Mouse (Mus musculus) midbrain, embryonic 14.5 days (tissue): Measurements from ENCODE around the gene Morn1. TPM values are rescaled to one million over a fixed set of nuclear protein-coding genes. Genes with fewer than 3 reads are reported as not detected.

Experiments used
- ATAC-seq: fragments of 200-750 bp; cut with Nextera tagmentation; 2 replicates; pipeline ENCODE4 v1.8.0; 2017; ENCODE audit warnings: moderate number of reproducible peaks, moderate library complexity; ENCODE audit not compliant: low FRiP score, low TSS enrichment
- DNase-seq: peaks from one replicate; pipeline ENCODE4 v3.0.0-alpha.2; 2015
- H3K27ac ChIP-seq: fragments of 300-500 bp; sonication (generic); replicated peaks from 2 replicates; pipeline ENCODE4 v1.5.1; 2014; ENCODE audit warnings: mild to moderate bottlenecking, low read depth, low read length, moderate library complexity
- H3K27me3 ChIP-seq: fragments of 300-500 bp; sonication (generic); 2 replicates; pipeline ENCODE4 v1.6.1; 2014; ENCODE audit warnings: low read length, control low read depth, mixed read lengths; ENCODE audit not compliant: control insufficient read depth, insufficient read depth
- H3K36me3 ChIP-seq: fragments of 300-500 bp; sonication (generic); 2 replicates; pipeline ENCODE4 v1.6.1; 2014; ENCODE audit warnings: low read length, control low read depth; ENCODE audit not compliant: control insufficient read depth, insufficient read depth
- H3K4me1 ChIP-seq: fragments of 300-500 bp; sonication (generic); 2 replicates; pipeline ENCODE4 v1.6.1; 2014; ENCODE audit warnings: mild to moderate bottlenecking, antibody characterized with exemption, low read length, control low read depth; ENCODE audit not compliant: control insufficient read depth, insufficient read depth
- H3K4me2 ChIP-seq: fragments of 300-500 bp; sonication (generic); 2 replicates; pipeline ENCODE4 v1.6.1; 2014; ENCODE audit warnings: mild to moderate bottlenecking, low read length, moderate library complexity
- H3K4me3 ChIP-seq: fragments of 300-500 bp; sonication (generic); replicated peaks from 2 replicates; pipeline ENCODE4 v1.5.1; 2014; ENCODE audit warnings: low read depth, low read length
- H3K9ac ChIP-seq: fragments of 300-500 bp; sonication (generic); replicated peaks from 2 replicates; pipeline ENCODE4 v1.6.1; 2014; ENCODE audit warnings: mild to moderate bottlenecking, low read length, moderate library complexity
- H3K9me3 ChIP-seq: fragments of 300-500 bp; sonication (generic); 2 replicates; pipeline ENCODE4 v1.6.1; 2016; ENCODE audit warnings: low read length, control low read depth, mixed read lengths; ENCODE audit not compliant: control insufficient read depth
- WGBS: fragments of 180-500 bp; shearing (Covaris S2); extraction: QIAGEN DNeasy Blood & Tissue Kit; methylation state at CpG from one replicate; pipeline ENCODE4 v1.1.7; 2014; 5-methylcytosine and 5-hydroxymethylcytosine counted together
- polyA plus RNA-seq: library from polyadenylated mRNA; unstranded; fragments of >200 nt; fragmentation: Nextera tagmentation; extraction: Ambion mirVana; gene quantifications from 2 replicates; pipeline ENCODE4 v1.2.1, GENCODE M21; 2014

The Morn1 gene
- polyA plus RNA-seq, 1 experiment from 2014 or later, result 6.0 TPM

DNA sequence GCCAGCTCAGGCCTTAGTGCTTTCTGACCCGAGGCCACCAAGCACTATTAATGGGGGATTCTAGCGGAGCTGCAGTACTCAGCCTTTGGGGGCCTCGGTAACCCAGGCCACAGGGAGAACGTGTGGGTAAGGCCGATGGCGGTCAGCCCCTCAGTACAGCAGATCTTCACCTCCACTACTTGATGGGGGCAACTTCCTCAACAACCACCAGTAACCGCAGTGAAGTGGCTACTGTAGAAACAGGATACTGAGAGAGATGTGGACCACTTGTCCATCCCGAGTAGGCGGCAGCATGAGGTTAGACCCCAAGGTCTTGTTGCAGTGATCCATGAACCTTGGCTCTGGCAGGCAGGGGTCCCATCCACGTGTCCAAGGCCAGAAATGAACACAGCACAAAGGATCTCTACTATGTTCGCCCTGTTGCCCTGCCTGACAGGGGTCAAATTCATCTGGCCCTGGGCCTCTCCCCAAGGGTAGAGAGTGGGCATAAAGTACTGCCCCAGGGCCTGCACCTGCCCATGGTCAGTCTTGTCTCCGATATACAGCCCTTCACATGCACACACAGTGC is 64.9 kb downstream of the Morn1 start:
- Histone ChIP-seq H3K36me3 (peaks cover 20% of the 10 kb centered on the region), H3K4me3 (peak overlapping the region; percentile 41), H3K4me2 (peak overlapping the region; percentile 80), H3K4me1 (peaks cover 9% of the 10 kb centered on the region; the same call in 1 of the 2 replicates), H3K9ac (peak overlapping the region; percentile 56), H3K9me3 (no peaks in the 10 kb centered on the region), H3K27ac (0 out of 2 replicates have a peak overlapping the region, but pooled peaks have one; percentile 13), H3K27me3 (no peaks in the 10 kb centered on the region)
- 58% methylated on average over 12 of the region's 12 CpGs for WGBS
- DNase-seq (no peak), ATAC-seq (no peak; the same call in 1 of the 2 replicates)

DNA sequence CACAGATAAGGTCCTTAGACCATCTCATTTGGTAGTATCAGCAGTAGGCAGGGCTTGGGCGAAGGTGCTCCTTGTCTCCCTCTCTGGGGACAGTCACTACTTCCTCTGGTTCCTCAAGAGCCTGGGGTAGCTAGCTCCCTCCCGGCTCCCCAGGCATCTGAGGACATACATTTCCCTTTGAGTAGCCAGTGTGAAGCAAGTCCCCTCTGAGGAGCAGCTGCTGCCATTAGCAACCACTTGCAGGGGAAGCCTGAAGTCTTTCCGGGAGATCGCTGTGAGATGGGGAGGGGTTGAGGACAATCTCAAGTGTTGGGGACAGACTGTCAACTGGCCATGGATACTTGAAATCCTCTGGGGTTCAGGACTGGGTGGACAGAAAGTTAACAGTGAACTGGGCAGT is 65.5 kb downstream of the Morn1 start:
- Histone ChIP-seq H3K27ac (no peak overlapping the region), H3K9me3 (no peaks in the 10 kb centered on the region), H3K36me3 (peaks cover 25% of the 10 kb centered on the region), H3K4me2 (no peak overlapping the region), H3K4me1 (peaks cover 9% of the 10 kb centered on the region; the same call in 1 of the 2 replicates), H3K9ac (no peak overlapping the region), H3K27me3 (no peaks in the 10 kb centered on the region), H3K4me3 (no peak overlapping the region)
- DNase-seq (no peak), ATAC-seq (no peak)
- WGBS, result 86% methylated on average over 4 of the region's 4 CpGs

DNA sequence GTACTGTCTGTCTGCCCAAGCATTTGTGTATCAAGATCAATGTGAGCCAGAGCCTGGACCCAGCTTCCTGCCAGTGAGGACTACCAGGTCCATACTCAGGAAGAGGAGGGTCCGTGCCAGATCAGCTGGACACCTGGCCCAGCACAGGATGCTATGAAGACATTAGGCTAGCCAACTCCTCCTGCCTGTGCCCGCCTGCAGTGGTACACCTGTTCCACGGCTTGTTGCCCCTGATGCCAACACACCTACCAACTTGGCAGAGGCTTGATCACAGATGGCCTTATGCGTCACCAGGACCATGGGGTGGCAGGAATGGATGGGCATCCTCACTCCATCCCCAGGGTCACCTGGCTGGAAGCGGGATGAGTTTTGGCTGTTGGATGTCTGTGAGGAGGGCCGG is 66.1 kb downstream of the Morn1 start:
- peaks cover 32% of the 10 kb centered on the region for H3K36me3 ChIP-seq
- H3K27me3 ChIP-seq, result no peaks in the 10 kb centered on the region
- no peak overlapping the region for H3K4me2 ChIP-seq
- H3K4me3 ChIP-seq, result no peak overlapping the region
- DNase-seq (no peak), ATAC-seq (no peak)
- WGBS, result 92% methylated on average over 6 of the region's 6 CpGs
- H3K4me1 ChIP-seq, result peaks cover 9% of the 10 kb centered on the region; the same call in 1 of the 2 replicates
- H3K27ac ChIP-seq, result no peak overlapping the region
- no peak overlapping the region for H3K9ac ChIP-seq
- no peaks in the 10 kb centered on the region for H3K9me3 ChIP-seq

DNA sequence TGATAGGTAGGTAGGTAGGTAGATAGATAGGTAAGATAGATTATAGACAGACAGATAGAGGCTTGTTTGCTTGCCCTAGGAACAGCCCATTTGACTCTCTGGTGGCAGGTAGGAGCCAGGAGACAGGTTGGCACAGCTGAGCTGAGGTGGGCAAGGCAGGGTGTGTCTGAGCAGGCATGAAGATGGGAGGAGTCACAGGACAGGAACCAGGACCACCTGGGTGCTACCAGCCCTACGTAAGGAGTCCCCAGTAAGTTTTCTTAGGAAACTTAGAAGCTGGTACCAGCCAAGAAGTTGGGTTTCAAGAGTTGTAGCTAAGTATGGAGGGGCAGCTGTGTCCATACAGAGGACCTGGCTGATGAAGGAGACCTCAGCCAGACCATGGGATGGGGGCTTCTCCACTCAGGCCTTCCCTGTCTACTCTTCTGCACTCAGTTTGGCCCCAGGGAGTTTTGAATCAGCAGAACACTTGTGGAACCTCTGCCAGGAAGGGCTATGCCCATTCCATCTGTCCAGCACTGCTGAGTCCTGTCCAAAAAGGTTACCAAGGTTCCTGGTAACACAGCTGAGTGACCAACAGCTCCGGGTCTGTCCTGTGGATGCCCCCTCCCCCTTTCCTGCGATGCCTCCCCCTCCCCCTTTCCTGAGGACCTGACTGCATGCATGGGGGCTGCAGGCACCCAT is 67.2 kb downstream of the Morn1 start:
- DNase-seq, result no peak
- H3K9me3 ChIP-seq, result no peaks in the 10 kb centered on the region
- no peak for ATAC-seq
- peaks cover 9% of the 10 kb centered on the region; the same call in 1 of the 2 replicates for H3K4me1 ChIP-seq
- H3K27me3 ChIP-seq, result no peaks in the 10 kb centered on the region
- H3K4me2 ChIP-seq, result no peak overlapping the region
- H3K36me3 ChIP-seq, result peaks cover 42% of the 10 kb centered on the region
- WGBS, result 86% methylated on average over 3 of the region's 3 CpGs
- H3K27ac ChIP-seq, result no peak overlapping the region
- H3K9ac ChIP-seq, result no peak overlapping the region
- H3K4me3 ChIP-seq, result no peak overlapping the region

DNA sequence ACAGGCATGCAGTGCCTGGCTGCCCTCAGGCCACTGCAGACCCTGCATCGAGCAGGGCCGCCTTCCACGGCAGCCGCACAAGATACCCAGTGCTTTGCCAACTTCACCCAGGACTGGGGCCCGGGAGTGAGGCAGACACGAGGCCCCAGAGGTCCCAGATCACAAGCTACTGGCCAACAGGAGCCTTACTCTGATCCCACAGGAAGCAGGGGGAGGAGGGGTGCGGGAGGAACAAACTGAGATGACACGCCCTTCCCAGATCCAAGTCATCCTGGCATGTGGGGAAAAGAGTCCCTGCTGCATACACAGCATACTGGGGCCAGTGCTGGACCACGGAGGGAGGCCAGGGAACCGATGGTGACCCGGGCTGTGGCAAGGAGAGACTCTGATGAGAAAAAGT is 68.6 kb downstream of the Morn1 start:
- H3K36me3 ChIP-seq, result peaks cover 52% of the 10 kb centered on the region
- no peak overlapping the region for H3K27ac ChIP-seq
- H3K9ac ChIP-seq, result no peak overlapping the region
- H3K4me3 ChIP-seq, result no peak overlapping the region
- H3K27me3 ChIP-seq, result no peaks in the 10 kb centered on the region
- ATAC-seq, result no peak
- WGBS, result 79% methylated on average over 11 of the region's 11 CpGs
- H3K9me3 ChIP-seq, result no peaks in the 10 kb centered on the region
- no peak for DNase-seq
- H3K4me1 ChIP-seq, result peaks cover 9% of the 10 kb centered on the region; the same call in 1 of the 2 replicates
- H3K4me2 ChIP-seq, result no peak overlapping the region

DNA sequence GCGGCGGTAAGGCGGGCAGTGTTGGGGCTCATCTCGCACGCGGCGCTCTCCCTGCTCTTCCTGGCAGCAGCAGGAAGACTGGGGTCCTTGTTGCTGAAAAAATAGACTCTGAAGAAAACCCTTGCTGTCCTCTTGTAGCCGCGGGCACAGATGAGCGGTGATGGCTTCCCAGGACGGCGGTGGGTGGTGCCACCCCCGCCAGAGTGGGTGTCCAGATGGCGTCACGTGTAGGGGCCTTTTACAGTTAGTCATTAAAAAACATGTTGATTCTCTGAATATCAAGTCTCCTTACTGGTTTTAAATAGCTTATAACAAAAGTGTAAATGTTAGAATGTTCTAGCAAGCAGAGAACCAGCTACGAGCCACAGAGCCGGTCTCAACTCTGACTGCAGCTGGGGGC is 70.4 kb downstream of the Morn1 start:
- Histone ChIP-seq H3K27ac (no peak overlapping the region), H3K9ac (no peak overlapping the region), H3K36me3 (peaks cover 52% of the 10 kb centered on the region), H3K9me3 (no peaks in the 10 kb centered on the region), H3K4me3 (no peak overlapping the region), H3K4me1 (no peaks in the 10 kb centered on the region; the same call in 1 of the 2 replicates), H3K27me3 (no peaks in the 10 kb centered on the region), H3K4me2 (no peak overlapping the region)
- ATAC-seq, result no peak
- DNase-seq, result no peak
- 95% methylated on average over 17 of the region's 17 CpGs for WGBS

DNA sequence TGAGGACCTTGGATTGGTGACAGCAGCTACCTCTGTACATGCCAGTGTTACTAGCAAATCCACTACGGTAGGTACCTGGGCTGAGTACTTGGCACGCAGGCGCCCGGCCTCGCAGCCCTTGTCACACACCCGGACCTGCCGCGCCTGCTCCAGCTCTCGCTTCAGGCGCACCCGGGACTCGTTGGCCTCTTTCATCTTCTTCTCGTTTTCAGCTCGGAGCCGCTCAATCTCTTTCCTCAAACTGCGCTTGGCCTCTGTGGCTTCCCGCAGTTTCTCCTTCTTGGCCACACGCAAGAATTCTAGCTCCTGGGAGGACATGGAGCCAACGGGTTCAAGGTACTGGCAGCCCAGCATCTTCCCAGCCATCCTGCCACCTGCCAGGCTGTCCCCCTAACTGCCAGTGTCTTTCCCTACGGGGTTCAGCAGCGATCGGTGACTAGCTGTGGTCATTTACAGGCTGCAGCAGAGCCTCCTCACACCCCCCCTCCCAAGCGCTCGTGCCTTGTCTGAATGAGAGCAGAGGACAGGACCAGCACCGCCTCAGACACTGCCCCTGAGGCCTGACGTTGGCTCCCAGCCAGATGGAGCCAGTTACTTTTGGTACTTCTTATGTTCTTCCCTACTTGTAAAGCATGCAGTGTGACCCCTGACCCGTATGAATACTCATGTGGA is 71.6 kb downstream of the Morn1 start:
- H3K4me1 ChIP-seq, result peaks cover 2% of the 10 kb centered on the region; the same call in 1 of the 2 replicates
- peaks cover 52% of the 10 kb centered on the region for H3K36me3 ChIP-seq
- no peak overlapping the region for H3K4me3 ChIP-seq
- no peaks in the 10 kb centered on the region for H3K9me3 ChIP-seq
- H3K9ac ChIP-seq, result no peak overlapping the region
- H3K27me3 ChIP-seq, result no peaks in the 10 kb centered on the region
- no peak overlapping the region for H3K4me2 ChIP-seq
- H3K27ac ChIP-seq, result no peak overlapping the region
- ATAC-seq, result no peak
- WGBS, result 86% methylated on average over 27 of the region's 27 CpGs
- no peak for DNase-seq

DNA sequence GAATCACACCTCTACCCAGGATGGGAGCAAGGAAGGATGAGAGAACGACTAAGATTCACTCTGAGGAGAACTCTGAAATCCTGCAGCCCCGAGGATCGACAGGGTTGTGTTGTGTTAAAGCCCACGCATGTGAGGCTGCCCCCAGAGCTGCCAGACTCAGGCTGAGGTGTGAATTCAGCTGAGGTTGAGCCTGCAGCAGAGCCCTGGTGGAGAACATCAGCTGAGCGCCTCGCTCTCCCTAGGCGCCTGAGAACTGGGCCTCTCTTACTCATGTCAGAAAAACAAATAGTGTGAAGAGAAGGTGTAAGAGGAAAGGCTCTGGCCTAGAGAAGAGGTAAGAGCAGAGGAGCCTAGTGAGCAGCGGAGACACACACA is 72.2 kb downstream of the Morn1 start:
- H3K36me3 ChIP-seq, result peaks cover 50% of the 10 kb centered on the region
- WGBS, result 88% methylated on average over 8 of the region's 8 CpGs
- H3K4me1 ChIP-seq, result peaks cover 7% of the 10 kb centered on the region
- no peaks in the 10 kb centered on the region for H3K27me3 ChIP-seq
- no peak for DNase-seq
- H3K27ac ChIP-seq, result no peak overlapping the region
- H3K9me3 ChIP-seq, result no peaks in the 10 kb centered on the region
- ATAC-seq, result no peak
- no peak overlapping the region for H3K9ac ChIP-seq
- H3K4me2 ChIP-seq, result no peak overlapping the region
- H3K4me3 ChIP-seq, result no peak overlapping the region
